Mouse (Mus musculus): ENCODE results near the gene Vasp.

DNA sequence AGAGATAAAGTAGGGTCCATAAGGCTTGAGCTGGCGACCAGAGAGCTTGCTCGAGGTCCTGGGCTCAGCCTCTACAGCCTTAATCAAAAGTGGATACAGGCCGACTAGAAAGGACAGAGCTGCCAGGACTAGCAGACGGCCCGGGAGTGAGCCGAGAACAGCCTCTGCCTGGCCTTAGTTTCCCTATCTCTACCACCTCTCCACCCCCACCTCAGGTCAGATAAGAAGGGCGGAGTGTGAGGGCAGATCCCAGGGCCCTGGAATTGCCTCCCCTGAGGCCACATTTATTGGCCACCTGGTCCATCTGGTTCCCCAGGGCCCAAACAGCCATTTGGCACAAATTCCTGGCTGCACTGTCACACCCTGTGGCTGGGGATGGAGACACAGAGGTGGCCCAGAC is 6.5 kb downstream of the Vasp start:
- no peak for TF ChIP-seq POLR2A (IDR thresholded peaks at IDR 0.05; ENCODE audit: borderline replicate concordance, low read depth, low read length)
- no peak for TF ChIP-seq CTCF (IDR thresholded peaks at IDR 0.05; ENCODE audit: low read depth, low read length)

Measured in bone marrow macrophage, adult 2 months (primary cell).